Mouse (Mus musculus): ENCODE results near the gene Srebf2. TPM values are rescaled to one million over a fixed set of nuclear protein-coding genes. Genes with fewer than 3 reads are reported as not detected.

The Srebf2 gene
- polyA plus RNA-seq, 1 experiment, result 205 TPM

GRCm38 (mm10) chr15:82182311-82182710, 35.3 kb downstream of the Srebf2 start:
- Histone ChIP-seq H3K9ac (ENCODE audit: low read depth, poor library complexity, severe bottlenecking) (no peak overlapping the region), H3K4me1 (ENCODE audit: control insufficient read depth, insufficient read depth, low read length) (peaks cover 2% of the 10 kb centered on the region), H3K9me3 (replicated peaks; ENCODE audit: control insufficient read depth, insufficient read depth, low read length, poor library complexity, severe bottlenecking) (peaks cover 12% of the 10 kb centered on the region), H3K36me3 (ENCODE audit: control insufficient read depth, insufficient read depth, low read length, poor library complexity, severe bottlenecking) (peaks cover 77% of the 10 kb centered on the region), H3K4me3 (ENCODE audit: low read depth, low read length) (no peak overlapping the region), H3K27me3 (ENCODE audit: control insufficient read depth, insufficient read depth, low read length, poor library complexity, severe bottlenecking) (no peaks in the 10 kb centered on the region), H3K27ac (ENCODE audit: insufficient read depth, low read length) (no peak overlapping the region)
- TF ChIP-seq CTCF (IDR thresholded peaks at IDR 0.05; ENCODE audit: low read depth, low read length), result peak; percentile 33
- no peak for TF ChIP-seq EP300 (IDR thresholded peaks at IDR 0.05; ENCODE audit: insufficient read depth, low read depth, low read length)

- Histone ChIP-seq H3K27ac (ENCODE audit: insufficient read depth, low read length) (no peak overlapping the region), H3K9ac (ENCODE audit: low read depth, poor library complexity, severe bottlenecking) (no peak overlapping the region), H3K27me3 (ENCODE audit: control insufficient read depth, insufficient read depth, low read length, poor library complexity, severe bottlenecking) (no peaks in the 10 kb centered on the region), H3K9me3 (replicated peaks; ENCODE audit: control insufficient read depth, insufficient read depth, low read length, poor library complexity, severe bottlenecking) (peaks cover 12% of the 10 kb centered on the region), H3K36me3 (ENCODE audit: control insufficient read depth, insufficient read depth, low read length, poor library complexity, severe bottlenecking) (peaks cover 65% of the 10 kb centered on the region), H3K4me3 (ENCODE audit: low read depth, low read length) (no peak overlapping the region), H3K4me1 (ENCODE audit: control insufficient read depth, insufficient read depth, low read length) (peaks cover 2% of the 10 kb centered on the region)
- TF ChIP-seq POLR2A (IDR thresholded peaks at IDR 0.05; ENCODE audit: insufficient read depth, low read length) (no peak), EP300 (IDR thresholded peaks at IDR 0.05; ENCODE audit: insufficient read depth, low read depth, low read length) (no peak), CTCF (IDR thresholded peaks at IDR 0.05; ENCODE audit: low read depth, low read length) (no peak)
Observed at GRCm38 (mm10) chr15:82183596-82183995, 36.6 kb downstream of the Srebf2 start.

- H3K4me3 ChIP-seq (ENCODE audit: low read depth, low read length), result no peak overlapping the region
- H3K4me1 ChIP-seq (ENCODE audit: control insufficient read depth, insufficient read depth, low read length), result peaks cover 2% of the 10 kb centered on the region
- no peak overlapping the region for H3K9ac ChIP-seq (ENCODE audit: low read depth, poor library complexity, severe bottlenecking)
- no peaks in the 10 kb centered on the region for H3K27me3 ChIP-seq (ENCODE audit: control insufficient read depth, insufficient read depth, low read length, poor library complexity, severe bottlenecking)
- H3K27ac ChIP-seq (ENCODE audit: insufficient read depth, low read length), result no peak overlapping the region
- TF ChIP-seq CTCF (IDR thresholded peaks at IDR 0.05; ENCODE audit: low read depth, low read length), result no peak
- no peak for TF ChIP-seq EP300 (IDR thresholded peaks at IDR 0.05; ENCODE audit: insufficient read depth, low read depth, low read length)
- TF ChIP-seq POLR2A (IDR thresholded peaks at IDR 0.05; ENCODE audit: insufficient read depth, low read length), result no peak
- H3K36me3 ChIP-seq (ENCODE audit: control insufficient read depth, insufficient read depth, low read length, poor library complexity, severe bottlenecking), result peaks cover 59% of the 10 kb centered on the region
- peaks cover 12% of the 10 kb centered on the region for H3K9me3 ChIP-seq (replicated peaks; ENCODE audit: control insufficient read depth, insufficient read depth, low read length, poor library complexity, severe bottlenecking)
Observed at GRCm38 (mm10) chr15:82184183-82184582, 37.2 kb downstream of the Srebf2 start.

GRCm38 (mm10) chr15:82184656-82185055, 37.7 kb downstream of the Srebf2 start:
- H3K27ac ChIP-seq (ENCODE audit: insufficient read depth, low read length), result no peak overlapping the region
- H3K27me3 ChIP-seq (ENCODE audit: control insufficient read depth, insufficient read depth, low read length, poor library complexity, severe bottlenecking), result no peaks in the 10 kb centered on the region
- TF ChIP-seq CTCF (IDR thresholded peaks at IDR 0.05; ENCODE audit: low read depth, low read length), result no peak
- TF ChIP-seq POLR2A (IDR thresholded peaks at IDR 0.05; ENCODE audit: insufficient read depth, low read length), result no peak
- no peak for TF ChIP-seq EP300 (IDR thresholded peaks at IDR 0.05; ENCODE audit: insufficient read depth, low read depth, low read length)
- H3K9ac ChIP-seq (ENCODE audit: low read depth, poor library complexity, severe bottlenecking), result no peak overlapping the region
- peaks cover 2% of the 10 kb centered on the region for H3K4me1 ChIP-seq (ENCODE audit: control insufficient read depth, insufficient read depth, low read length)
- H3K9me3 ChIP-seq (replicated peaks; ENCODE audit: control insufficient read depth, insufficient read depth, low read length, poor library complexity, severe bottlenecking), result peaks cover 12% of the 10 kb centered on the region
- no peak overlapping the region for H3K4me3 ChIP-seq (ENCODE audit: low read depth, low read length)
- H3K36me3 ChIP-seq (ENCODE audit: control insufficient read depth, insufficient read depth, low read length, poor library complexity, severe bottlenecking), result peaks cover 57% of the 10 kb centered on the region

- H3K36me3 ChIP-seq (ENCODE audit: control insufficient read depth, insufficient read depth, low read length, poor library complexity, severe bottlenecking), result peaks cover 51% of the 10 kb centered on the region
- peaks cover 2% of the 10 kb centered on the region for H3K4me1 ChIP-seq (ENCODE audit: control insufficient read depth, insufficient read depth, low read length)
- H3K9me3 ChIP-seq (replicated peaks; ENCODE audit: control insufficient read depth, insufficient read depth, low read length, poor library complexity, severe bottlenecking), result peaks cover 12% of the 10 kb centered on the region
- TF ChIP-seq POLR2A (IDR thresholded peaks at IDR 0.05; ENCODE audit: insufficient read depth, low read length), result no peak
- TF ChIP-seq CTCF (IDR thresholded peaks at IDR 0.05; ENCODE audit: low read depth, low read length), result no peak
- TF ChIP-seq EP300 (IDR thresholded peaks at IDR 0.05; ENCODE audit: insufficient read depth, low read depth, low read length), result no peak
- no peaks in the 10 kb centered on the region for H3K27me3 ChIP-seq (ENCODE audit: control insufficient read depth, insufficient read depth, low read length, poor library complexity, severe bottlenecking)
- H3K27ac ChIP-seq (ENCODE audit: insufficient read depth, low read length), result no peak overlapping the region
- no peak overlapping the region for H3K9ac ChIP-seq (ENCODE audit: low read depth, poor library complexity, severe bottlenecking)
- H3K4me3 ChIP-seq (ENCODE audit: low read depth, low read length), result no peak overlapping the region
Observed at GRCm38 (mm10) chr15:82185062-82185783, 38.2 kb downstream of the Srebf2 start.

GRCm38 (mm10) chr15:82186131-82186530, 39.1 kb downstream of the Srebf2 start:
- Histone ChIP-seq H3K36me3 (ENCODE audit: control insufficient read depth, insufficient read depth, low read length, poor library complexity, severe bottlenecking) (peaks cover 44% of the 10 kb centered on the region), H3K4me3 (ENCODE audit: low read depth, low read length) (no peak overlapping the region), H3K27me3 (ENCODE audit: control insufficient read depth, insufficient read depth, low read length, poor library complexity, severe bottlenecking) (no peaks in the 10 kb centered on the region), H3K9me3 (replicated peaks; ENCODE audit: control insufficient read depth, insufficient read depth, low read length, poor library complexity, severe bottlenecking) (peaks cover 12% of the 10 kb centered on the region), H3K9ac (ENCODE audit: low read depth, poor library complexity, severe bottlenecking) (no peak overlapping the region), H3K27ac (ENCODE audit: insufficient read depth, low read length) (peak overlapping the region; percentile 64), H3K4me1 (ENCODE audit: control insufficient read depth, insufficient read depth, low read length) (peaks cover 2% of the 10 kb centered on the region)
- TF ChIP-seq EP300 (IDR thresholded peaks at IDR 0.05; ENCODE audit: insufficient read depth, low read depth, low read length) (no peak), POLR2A (IDR thresholded peaks at IDR 0.05; ENCODE audit: insufficient read depth, low read length) (no peak), CTCF (IDR thresholded peaks at IDR 0.05; ENCODE audit: low read depth, low read length) (no peak)

Measured in ES-Bruce4 (cell line).